Mouse (Mus musculus): ENCODE data around the gene Slc26a11. TPM values are rescaled to one million over a fixed set of nuclear protein-coding genes. Genes with fewer than 3 reads are reported as not detected.

Gene Slc26a11
- polyA plus RNA-seq (2016; fragmentation: Nextera tagmentation; extraction: Ambion mirVana): 7.1 and 7.4 TPM in 2 replicates

GRCm38 (mm10) chr11:119355443-119356385, at the start of gene Slc26a11, which contains the start of gene Sgsh:
Gene Slc26a11 (plus strand): TSS chr11:119355557.
Gene Sgsh (minus strand): TSS chr11:119355536.
- Histone ChIP-seq H3K27ac (replicated peaks) (peak within 1 kb of the TSS; percentile 89), H3K4me3 (peak within 1 kb of the TSS; percentile 85), H3K36me3 (peaks cover 31% of the 10 kb centered on the region), H3K4me1 (peaks cover 35% of the 10 kb centered on the region), H3K27me3 (ENCODE audit: low read depth, poor library complexity, severe bottlenecking) (peaks cover 12% of the 10 kb centered on the region; the same call in 1 of the 2 replicates), H3K9me3 (replicated peaks) (no peaks in the 10 kb centered on the region)
- DNase-seq (ENCODE audit: low spot score): peak; percentile 89
- 3% methylated on average over 39 of the region's 40 CpGs for WGBS

GRCm38 (mm10) chr11:119306762-119307657, 48.3 kb upstream of the Slc26a11 start:
- no peaks in the 10 kb centered on the region for H3K9me3 ChIP-seq (replicated peaks)
- peaks cover 28% of the 10 kb centered on the region for H3K27me3 ChIP-seq (ENCODE audit: low read depth, poor library complexity, severe bottlenecking)
- peaks cover 29% of the 10 kb centered on the region for H3K4me1 ChIP-seq
- 71% methylated on average over 13 of the region's 13 CpGs for WGBS
- H3K4me3 ChIP-seq: no peak overlapping the region
- DNase-seq (ENCODE audit: low spot score): no peak
- no peaks in the 10 kb centered on the region for H3K36me3 ChIP-seq
- no peak overlapping the region for H3K27ac ChIP-seq (replicated peaks)

GRCm38 (mm10) chr11:119307658-119307867, 47.8 kb upstream of the Slc26a11 start, which contains the start of gene Card14:
Gene Card14 (plus strand): TSS chr11:119307768.
- Histone ChIP-seq H3K27me3 (ENCODE audit: low read depth, poor library complexity, severe bottlenecking) (peaks cover 28% of the 10 kb centered on the region), H3K27ac (replicated peaks) (no peak within 1 kb of the TSS), H3K4me3 (no peak within 1 kb of the TSS), H3K4me1 (peaks cover 29% of the 10 kb centered on the region), H3K36me3 (no peaks in the 10 kb centered on the region), H3K9me3 (replicated peaks) (no peaks in the 10 kb centered on the region)
- DNase-seq (ENCODE audit: low spot score): no peak
- 69% methylated on average over 1 of the region's 1 CpGs for WGBS

- no peak overlapping the region for H3K4me3 ChIP-seq
- 37% methylated on average over 11 of the region's 11 CpGs for whole genome bisulfite sequencing
- H3K27me3 ChIP-seq (ENCODE audit: low read depth, poor library complexity, severe bottlenecking): peaks cover 28% of the 10 kb centered on the region
- H3K9me3 ChIP-seq (replicated peaks): no peaks in the 10 kb centered on the region
- H3K27ac ChIP-seq (replicated peaks): no peak overlapping the region
- peaks cover 29% of the 10 kb centered on the region for H3K4me1 ChIP-seq
- H3K36me3 ChIP-seq: no peaks in the 10 kb centered on the region
- no peak for DNase-seq (ENCODE audit: low spot score)
These were observed 47.4 kb upstream of the Slc26a11 start for GRCm38 (mm10) chr11:119307916-119308315.

- no peak for DNase-seq (ENCODE audit: low spot score)
- H3K36me3 ChIP-seq: no peaks in the 10 kb centered on the region
- no peak overlapping the region for H3K27ac ChIP-seq (replicated peaks)
These were observed 44.7 kb upstream of the Slc26a11 start for GRCm38 (mm10) chr11:119310621-119311020.

GRCm38 (mm10) chr11:119314252-119314936, 41.0 kb upstream of the Slc26a11 start:
- no peaks in the 10 kb centered on the region for H3K4me1 ChIP-seq
- no peak for DNase-seq (ENCODE audit: low spot score)
- H3K27me3 ChIP-seq (ENCODE audit: low read depth, poor library complexity, severe bottlenecking): 0 out of 2 replicates have a peak, but pooled peaks cover 6% of the 10 kb centered on the region
- H3K4me3 ChIP-seq: no peak overlapping the region
- H3K9me3 ChIP-seq (replicated peaks): no peaks in the 10 kb centered on the region
- WGBS: 84% methylated on average over 17 of the region's 17 CpGs
- H3K27ac ChIP-seq (replicated peaks): no peak overlapping the region
- H3K36me3 ChIP-seq: no peaks in the 10 kb centered on the region

More at GRCm38 (mm10) chr11:119310621-119311020, 44.7 kb upstream of the Slc26a11 start:
- WGBS: 18% methylated on average over 10 of the region's 10 CpGs
- H3K4me1 ChIP-seq: peaks cover 22% of the 10 kb centered on the region
- H3K4me3 ChIP-seq: no peak overlapping the region
- H3K9me3 ChIP-seq (replicated peaks): no peaks in the 10 kb centered on the region
- peaks cover 18% of the 10 kb centered on the region; the same call in 1 of the 2 replicates for H3K27me3 ChIP-seq (ENCODE audit: low read depth, poor library complexity, severe bottlenecking)

- Histone ChIP-seq H3K27ac (replicated peaks) (no peak overlapping the region), H3K27me3 (ENCODE audit: low read depth, poor library complexity, severe bottlenecking) (no peaks in the 10 kb centered on the region), H3K4me3 (no peak overlapping the region), H3K9me3 (replicated peaks) (no peaks in the 10 kb centered on the region), H3K36me3 (no peaks in the 10 kb centered on the region), H3K4me1 (no peaks in the 10 kb centered on the region)
- 91% methylated on average over 4 of the region's 4 CpGs for WGBS
- DNase-seq (ENCODE audit: low spot score): no peak
These were observed 38.6 kb upstream of the Slc26a11 start for GRCm38 (mm10) chr11:119316720-119317119.

GRCm38 (mm10) chr11:119322521-119322920, 32.8 kb upstream of the Slc26a11 start:
- H3K4me3 ChIP-seq: no peak overlapping the region
- DNase-seq (ENCODE audit: low spot score): no peak
- H3K27me3 ChIP-seq (ENCODE audit: low read depth, poor library complexity, severe bottlenecking): peaks cover 5% of the 10 kb centered on the region
- H3K4me1 ChIP-seq: no peaks in the 10 kb centered on the region
- no peaks in the 10 kb centered on the region for H3K36me3 ChIP-seq
- H3K9me3 ChIP-seq (replicated peaks): peaks cover 8% of the 10 kb centered on the region; the same call in 1 of the 2 replicates
- no peak overlapping the region for H3K27ac ChIP-seq (replicated peaks)
- 84% methylated on average over 13 of the region's 13 CpGs for WGBS

- peaks cover 8% of the 10 kb centered on the region; the same call in 1 of the 2 replicates for H3K9me3 ChIP-seq (replicated peaks)
- H3K27me3 ChIP-seq (ENCODE audit: low read depth, poor library complexity, severe bottlenecking): peaks cover 5% of the 10 kb centered on the region
- no peak overlapping the region for H3K27ac ChIP-seq (replicated peaks)
- H3K36me3 ChIP-seq: no peaks in the 10 kb centered on the region
- no peaks in the 10 kb centered on the region for H3K4me1 ChIP-seq
- no peak for DNase-seq (ENCODE audit: low spot score)
- H3K4me3 ChIP-seq: no peak overlapping the region
- WGBS: 81% methylated on average over 1 of the region's 1 CpGs
These were observed 30.3 kb upstream of the Slc26a11 start for GRCm38 (mm10) chr11:119325068-119325467.

- Histone ChIP-seq H3K4me1 (0 out of 2 replicates have a peak, but pooled peaks cover 3% of the 10 kb centered on the region), H3K36me3 (no peaks in the 10 kb centered on the region), H3K4me3 (no peak overlapping the region), H3K9me3 (replicated peaks) (no peaks in the 10 kb centered on the region), H3K27me3 (ENCODE audit: low read depth, poor library complexity, severe bottlenecking) (peaks cover 8% of the 10 kb centered on the region; the same call in 1 of the 2 replicates), H3K27ac (replicated peaks) (no peak overlapping the region)
- 72% methylated on average over 4 of the region's 4 CpGs for WGBS
- DNase-seq (ENCODE audit: low spot score): no peak
These were observed 24.8 kb upstream of the Slc26a11 start for GRCm38 (mm10) chr11:119330592-119330991.

GRCm38 (mm10) chr11:119331970-119332369, 23.4 kb upstream of the Slc26a11 start:
- no peak for DNase-seq (ENCODE audit: low spot score)
- no peak overlapping the region for H3K4me3 ChIP-seq
- 0 out of 2 replicates have a peak, but pooled peaks cover 3% of the 10 kb centered on the region for H3K4me1 ChIP-seq
- no peaks in the 10 kb centered on the region for H3K36me3 ChIP-seq
- WGBS: 47% methylated on average over 3 of the region's 3 CpGs
- H3K9me3 ChIP-seq (replicated peaks): no peaks in the 10 kb centered on the region
- peaks cover 8% of the 10 kb centered on the region; the same call in 1 of the 2 replicates for H3K27me3 ChIP-seq (ENCODE audit: low read depth, poor library complexity, severe bottlenecking)
- H3K27ac ChIP-seq (replicated peaks): no peak overlapping the region

Data from midbrain, embryonic 10.5 days (tissue).